Mouse (Mus musculus) kidney, adult 2 months (tissue): ENCODE measurements around the gene Mmp20.

Experiments used
- CTCF ChIP-seq: fragments of 200-500 bp; conservative IDR thresholded peaks from 2 replicates; pipeline ENCODE4 v1.5.1; 2011; ENCODE audit warnings: low read depth, mild to moderate bottlenecking, control low read depth, low read length, moderate library complexity, mixed read lengths; ENCODE audit not compliant: insufficient read depth, insufficient read length
- POLR2A ChIP-seq: fragments of 200-500 bp; IDR thresholded peaks from one replicate; pipeline ENCODE4 v1.6.1; 2011; ENCODE audit warnings: low read depth, low read length, control low read depth

- TF ChIP-seq POLR2A (no peak), CTCF (no peak)
Measured at GRCm38 (mm10) chr9:7672985-7673384, 45.0 kb downstream of the Mmp20 start.
